Mouse (Mus musculus) bone marrow, adult 2 months (tissue): ENCODE data around the gene Gm16867.
"Not testable (repeated sequence)": the region's sequence is repeated elsewhere in the genome, so short reads cannot be mapped to it uniquely, and the experiment has no call there.

Source experiments
- CTCF ChIP-seq: fragments of 200-500 bp; IDR thresholded peaks from 2 replicates; pipeline ENCODE4 v1.5.1; 2011; ENCODE audit warnings: low read length, control low read depth; ENCODE audit not compliant: control insufficient read depth, insufficient read depth
- POLR2A ChIP-seq: fragments of 200-500 bp; IDR thresholded peaks from 2 replicates; pipeline ENCODE4 v1.6.1; 2011; ENCODE audit warnings: low read depth, mild to moderate bottlenecking, control low read depth, low read length, borderline replicate concordance; ENCODE audit not compliant: control insufficient read depth

GRCm38 (mm10) chr14:69454640-69455039, 48.5 kb downstream of the Gm16867 start:
- not testable (repeated sequence) for TF ChIP-seq CTCF, POLR2A
